9 mouse cellular contexts compared by ENCODE assay signal in genomic region chr17:35937700-35938348, GRCm38 (mm10). TPM values are rescaled to one million over a fixed set of nuclear protein-coding genes. Genes with fewer than 3 reads are reported as not detected.
A peak's percentile ranks its signal among the peaks of the same experiment; 100 is the strongest.
DNase-seq lines count a peak whose midpoint lies in the region; ATAC-seq lines count a peak whose summit lies in the region.
"Had no signal": no experiment of that assay in that cellular context is flagged by ENCODE, and none has a peak within 500 bp of the region (broad histone marks: within the 10 kb centered on the region; RNA-seq: fewer than 3 reads in every experiment).

No protein-coding gene starts in this region.

- H3K9ac ChIP-seq in limb, embryonic 11.5 days (ENCODE audit: low read length) = no peak overlapping the region
- no peak overlapping the region for H3K9ac ChIP-seq in midbrain, embryonic 14.5 days (replicated peaks; ENCODE audit: low read length)

- no peaks in the 10 kb centered on the region for H3K36me3 ChIP-seq in limb, embryonic 11.5 days (ENCODE audit: control insufficient read depth, insufficient read depth, low read length)
- no peaks in the 10 kb centered on the region for H3K36me3 ChIP-seq in midbrain, embryonic 14.5 days (ENCODE audit: control insufficient read depth, insufficient read depth, low read length)

- H3K4me1 ChIP-seq in limb, embryonic 11.5 days (ENCODE audit: control insufficient read depth, insufficient read depth, low read length) = no peaks in the 10 kb centered on the region
- no peaks in the 10 kb centered on the region for H3K4me1 ChIP-seq in midbrain, embryonic 14.5 days (ENCODE audit: control insufficient read depth, insufficient read depth, low read length)

- peak; percentile 60 for DNase-seq in adrenal gland, postnatal 14 days
- no peak for DNase-seq in adrenal gland, adult 8-10 months
- peak; percentile 91 for DNase-seq in ES-CJ7 (ENCODE audit: low read depth, low spot score)
- peak; percentile 31 to 52 for DNase-seq in heart, postnatal 36 days
- peak; percentile 56 for DNase-seq in limb, embryonic 11.5 days (ENCODE audit: low spot score)
- peak; percentile 80 for DNase-seq in midbrain, embryonic 14.5 days
- no peak for DNase-seq in ovary, postnatal 14 days (ENCODE audit: low spot score)

- H3K9me3 ChIP-seq in limb, embryonic 11.5 days (ENCODE audit: control insufficient read depth, low read length) = no peaks in the 10 kb centered on the region
- H3K9me3 ChIP-seq in midbrain, embryonic 14.5 days (ENCODE audit: control insufficient read depth, low read length) = no peaks in the 10 kb centered on the region

- 49% methylated on average over 2 of the region's 2 CpGs for WGBS in limb, embryonic 11.5 days
- WGBS in midbrain, embryonic 14.5 days = 44% methylated on average over 2 of the region's 2 CpGs

- intact Hi-C loops in heart, postnatal 36 days (cut with DNase I) = loop anchor here (1.0 to 10.0 kb wide), 5 partner anchors 55 to 254 kb away; partner anchors contain the start of genes H2-T23 and H2-T3

- H3K4me2 ChIP-seq in limb, embryonic 11.5 days (ENCODE audit: low read depth, severe bottlenecking) = no peak overlapping the region
- H3K4me2 ChIP-seq in midbrain, embryonic 14.5 days (ENCODE audit: low read length) = no peak overlapping the region

- no peak overlapping the region for H3K27ac ChIP-seq in limb, embryonic 11.5 days (replicated peaks; ENCODE audit: low read depth, low read length)
- H3K27ac ChIP-seq in midbrain, embryonic 14.5 days (replicated peaks; ENCODE audit: low read depth, low read length) = no peak overlapping the region
- H3K27ac ChIP-seq: macrophage had no signal

- ATAC-seq in common myeloid progenitor, adult 5-6 weeks (replicated peaks; ENCODE audit: low read depth, poor library complexity, severe bottlenecking) = peak; percentile 93
- 0 out of 2 replicates have a peak, but pooled peaks have one; percentile 62 for ATAC-seq in limb, embryonic 11.5 days (ENCODE audit: insufficient number of reproducible peaks, low FRiP score, low TSS enrichment, low read depth)
- ATAC-seq in midbrain, embryonic 14.5 days (ENCODE audit: low FRiP score, low TSS enrichment) = no peak; the same call in 1 of the 2 replicates

- H3K4me3 ChIP-seq in limb, embryonic 11.5 days (ENCODE audit: low read depth, low read length) = no peak overlapping the region
- H3K4me3 ChIP-seq in midbrain, embryonic 14.5 days (replicated peaks; ENCODE audit: low read depth, low read length) = no peak overlapping the region

- no peaks in the 10 kb centered on the region for H3K27me3 ChIP-seq in limb, embryonic 11.5 days (ENCODE audit: control insufficient read depth, insufficient read depth, low read length)
- no peaks in the 10 kb centered on the region for H3K27me3 ChIP-seq in midbrain, embryonic 14.5 days (ENCODE audit: control insufficient read depth, insufficient read depth, low read length)

RNA-seq across cellular contexts. Expression of gene Ppp1r10, which starts 21.6 kb away (rescaled TPM):
- 91.4 and 97.7 TPM in 2 replicates for total RNA-seq in adrenal gland, postnatal 14 days (2021)
- total RNA-seq in adrenal gland, adult 8-10 months (2022) = 100 to 1,000 TPM in 1 of 4 experiments, 10 to 100 TPM in 3; 65.5 to 105 (median 89.6) TPM
- 101 and 107 TPM in 2 replicates for total RNA-seq in common myeloid progenitor, adult 5-6 weeks (2017)
- 10 to 100 TPM; 22.6 to 44.3 TPM for total RNA-seq in heart, postnatal 36 days (2021)
- polyA plus RNA-seq in limb, embryonic 11.5 days (2014; fragmentation: Nextera tagmentation; extraction: Ambion mirVana) = 43.9 and 52.3 TPM in 2 replicates
- polyA plus RNA-seq in midbrain, embryonic 14.5 days (2014; fragmentation: Nextera tagmentation; extraction: Ambion mirVana) = 36.3 and 45.2 TPM in 2 replicates

RNA-seq across cellular contexts. Expression of gene Mrps18b, which starts 21.6 kb away (rescaled TPM):
- total RNA-seq in adrenal gland, postnatal 14 days (2021) = 108 and 114 TPM in 2 replicates
- total RNA-seq in adrenal gland, adult 8-10 months (2022) = 100 to 1,000 TPM in 2 of 4 experiments, 10 to 100 TPM in 2; 81.7 to 102 (median 99.4) TPM
- 52.4 and 66.3 TPM in 2 replicates for total RNA-seq in common myeloid progenitor, adult 5-6 weeks (2017)
- total RNA-seq in heart, postnatal 36 days (2021) = 10 to 100 TPM; 51.6 to 53.4 TPM
- 80.2 and 81.7 TPM in 2 replicates for polyA plus RNA-seq in limb, embryonic 11.5 days (2014; fragmentation: Nextera tagmentation; extraction: Ambion mirVana)
- 54.9 and 55.3 TPM in 2 replicates for polyA plus RNA-seq in midbrain, embryonic 14.5 days (2014; fragmentation: Nextera tagmentation; extraction: Ambion mirVana)

RNA-seq across cellular contexts. Expression of gene Atat1, which starts 27.9 kb away (rescaled TPM):
- total RNA-seq in adrenal gland, postnatal 14 days (2021) = 29.0 and 31.5 TPM in 2 replicates
- 10 to 100 TPM; 34.8 to 61.0 (median 44.9) TPM for total RNA-seq in adrenal gland, adult 8-10 months (2022)
- total RNA-seq in common myeloid progenitor, adult 5-6 weeks (2017) = 10.8 and 13.6 TPM in 2 replicates
- 1 to 10 TPM; 6.6 to 6.8 TPM for total RNA-seq in heart, postnatal 36 days (2021)
- polyA plus RNA-seq in limb, embryonic 11.5 days (2014; fragmentation: Nextera tagmentation; extraction: Ambion mirVana) = 128 and 138 TPM in 2 replicates
- 478 and 503 TPM in 2 replicates for polyA plus RNA-seq in midbrain, embryonic 14.5 days (2014; fragmentation: Nextera tagmentation; extraction: Ambion mirVana)

RNA-seq across cellular contexts. Expression of gene Abcf1, which starts 31.7 kb away (rescaled TPM):
- total RNA-seq in adrenal gland, postnatal 14 days (2021) = 92.5 and 100 TPM in 2 replicates
- total RNA-seq in adrenal gland, adult 8-10 months (2022) = 100 to 1,000 TPM in 1 of 4 experiments, 10 to 100 TPM in 3; 87.1 to 104 (median 93.9) TPM
- 236 and 291 TPM in 2 replicates for total RNA-seq in common myeloid progenitor, adult 5-6 weeks (2017)
- total RNA-seq in heart, postnatal 36 days (2021) = 10 to 100 TPM; 69.8 to 73.4 TPM
- polyA plus RNA-seq in limb, embryonic 11.5 days (2014; fragmentation: Nextera tagmentation; extraction: Ambion mirVana) = 120 and 121 TPM in 2 replicates
- polyA plus RNA-seq in midbrain, embryonic 14.5 days (2014; fragmentation: Nextera tagmentation; extraction: Ambion mirVana) = 64.9 and 82.4 TPM in 2 replicates

RNA-seq across cellular contexts. Expression of gene 2310061I04Rik, which starts 40.6 kb away (rescaled TPM):
- 73.6 and 79.5 TPM in 2 replicates for total RNA-seq in adrenal gland, postnatal 14 days (2021)
- total RNA-seq in adrenal gland, adult 8-10 months (2022) = 10 to 100 TPM; 33.1 to 46.5 (median 40.3) TPM
- total RNA-seq in common myeloid progenitor, adult 5-6 weeks (2017) = 6.3 and 10.9 TPM in 2 replicates
- total RNA-seq in heart, postnatal 36 days (2021) = 100 to 1,000 TPM; 109 to 112 TPM
- 21.3 and 23.2 TPM in 2 replicates for polyA plus RNA-seq in limb, embryonic 11.5 days (2014; fragmentation: Nextera tagmentation; extraction: Ambion mirVana)
- 50.7 and 70.0 TPM in 2 replicates for polyA plus RNA-seq in midbrain, embryonic 14.5 days (2014; fragmentation: Nextera tagmentation; extraction: Ambion mirVana)

Comparison
In these comparisons a context has a peak if more than half of its experiments do, and no peak if none do; other contexts are left out.
1. DNase-seq: peak in adrenal gland, postnatal 14 days (single experiment), ES-CJ7 (single experiment), heart, postnatal 36 days (2 of 2), limb, embryonic 11.5 days (single experiment) and midbrain, embryonic 14.5 days (single experiment); none in adrenal gland, adult 8-10 months (single experiment) and ovary, postnatal 14 days (single experiment).